Mouse (Mus musculus) regulatory T cell (primary cell): ENCODE measurements around the gene Sf1.

Experiments
- in situ Hi-C: fragments of 300-600 bp; cut with MboI, MseI; formaldehyde crosslinking; loops from one replicate; pipeline ENCODE4 v1.15.1; 2025; ENCODE audit warnings: high pct_unique_total_duplicates

The Sf1 gene

DNA sequence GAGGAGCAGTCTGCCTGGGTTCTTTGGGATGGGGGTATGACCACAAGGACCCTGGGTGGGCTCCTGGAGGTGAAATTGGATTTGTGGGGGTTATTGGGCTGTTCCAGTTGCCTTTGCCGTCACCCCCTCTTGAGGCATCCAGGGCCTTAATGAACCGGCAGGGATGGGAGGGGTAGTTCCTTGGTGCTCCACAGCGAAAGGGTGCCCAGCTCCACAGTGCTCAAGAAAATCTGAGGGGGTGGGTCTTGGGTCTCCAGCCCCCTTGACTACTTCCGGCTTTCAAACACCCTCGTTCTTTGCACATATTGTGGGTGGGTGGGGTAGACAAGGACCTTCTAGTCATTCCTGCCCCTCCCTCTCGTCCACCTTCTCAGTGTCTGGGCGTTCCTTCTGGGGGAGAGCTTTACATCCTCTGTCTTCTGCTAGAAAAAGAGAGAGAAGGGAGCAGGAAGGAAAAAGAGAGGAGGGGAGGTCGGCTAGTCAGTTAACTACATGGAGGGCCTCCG lies 56.4 kb downstream of the Sf1 start:
- in situ Hi-C loops: no loop called here

DNA sequence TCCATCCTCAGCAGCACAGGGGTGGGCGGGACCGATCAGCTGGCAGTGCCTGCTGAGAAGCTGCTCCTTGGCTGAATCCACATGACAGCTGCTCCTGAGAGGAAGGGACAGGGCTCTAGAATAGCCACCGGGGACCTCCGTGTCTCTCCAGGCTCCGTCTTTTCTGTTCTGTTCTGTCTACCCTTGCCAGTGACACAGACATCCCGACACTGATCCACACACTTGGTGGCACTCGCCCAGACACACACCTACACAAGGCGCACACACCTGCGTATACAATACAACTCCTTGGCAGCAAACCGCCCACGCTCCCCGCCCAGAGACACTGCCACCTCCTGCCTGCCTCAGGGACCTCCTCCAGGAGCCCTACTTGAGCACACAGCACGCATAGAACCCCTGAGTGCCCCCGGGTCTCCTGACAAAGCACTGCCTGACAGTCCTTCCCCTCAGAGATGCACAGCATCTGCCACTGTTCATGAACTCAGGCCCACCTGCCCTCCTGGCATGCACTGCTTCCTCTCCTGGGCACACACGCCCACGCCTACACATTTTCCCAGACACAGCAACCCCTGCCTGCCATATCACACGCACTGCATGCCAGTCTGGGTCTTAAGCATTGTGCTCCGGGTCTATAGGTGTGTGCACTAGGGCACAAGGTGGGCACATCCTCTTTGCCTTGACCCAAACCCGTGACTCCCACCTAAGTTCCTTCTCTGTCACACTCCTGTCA lies 57.2 kb downstream of the Sf1 start:
- in situ Hi-C loops: no loop called here

DNA sequence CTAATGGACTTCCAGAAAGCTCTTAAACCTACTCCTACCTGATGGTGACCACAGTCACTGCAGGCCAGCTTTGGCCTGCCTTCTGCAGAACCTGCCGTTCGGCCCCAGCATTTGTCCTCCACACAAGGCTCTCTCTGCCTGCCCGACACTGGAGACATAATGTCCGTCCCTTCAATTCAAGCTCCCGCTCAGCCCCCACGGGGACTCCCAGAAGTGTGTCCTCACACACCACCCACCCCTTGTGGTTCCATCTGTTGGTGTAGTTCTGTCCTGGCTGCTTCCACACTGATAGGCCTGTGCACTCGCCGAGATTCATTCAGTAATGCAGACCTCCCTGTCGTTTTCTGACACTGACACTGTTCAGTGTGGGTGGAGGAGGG lies 57.7 kb downstream of the Sf1 start:
- in situ Hi-C loops: no loop called here

DNA sequence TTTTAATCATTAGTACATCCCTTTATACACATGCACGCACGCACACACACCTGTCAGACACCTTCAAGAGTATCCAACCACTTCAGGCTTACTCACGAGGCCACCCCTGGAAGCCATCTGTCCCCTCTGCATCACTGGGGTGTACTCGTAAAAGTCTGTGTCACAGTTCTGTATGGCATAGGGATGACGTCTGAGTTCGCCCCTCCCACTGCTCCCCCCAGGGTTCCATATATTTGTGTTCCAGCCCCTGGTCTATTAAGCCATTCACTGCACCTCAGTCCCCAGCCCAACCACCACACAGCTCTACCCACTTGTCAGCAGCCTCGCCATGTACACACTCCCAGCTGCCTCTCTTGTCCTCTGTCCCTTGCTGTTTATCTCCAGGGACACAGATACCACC lies 58.5 kb downstream of the Sf1 start:
- in situ Hi-C loops: no loop called here

DNA sequence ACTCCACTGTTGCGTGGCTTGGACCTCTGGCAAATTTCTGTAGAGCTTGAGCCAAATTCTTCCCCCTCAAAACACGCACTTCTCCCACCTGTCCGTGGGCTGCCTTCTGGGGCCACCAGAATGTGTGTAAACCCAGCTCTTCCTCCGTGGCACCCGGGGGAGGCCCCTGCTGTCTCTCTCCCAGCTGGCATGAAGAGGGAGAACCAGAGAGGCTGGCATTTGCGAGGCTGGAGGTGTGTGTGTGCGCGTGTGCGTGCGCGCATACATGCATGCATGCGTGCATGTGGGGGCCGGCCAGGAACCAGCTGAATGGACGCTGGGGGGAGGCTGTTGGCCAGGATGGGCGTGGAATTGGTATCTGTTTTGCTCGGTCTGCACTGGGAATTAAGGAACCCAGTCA lies 59.8 kb downstream of the Sf1 start:
- in situ Hi-C loops: no loop called here

DNA sequence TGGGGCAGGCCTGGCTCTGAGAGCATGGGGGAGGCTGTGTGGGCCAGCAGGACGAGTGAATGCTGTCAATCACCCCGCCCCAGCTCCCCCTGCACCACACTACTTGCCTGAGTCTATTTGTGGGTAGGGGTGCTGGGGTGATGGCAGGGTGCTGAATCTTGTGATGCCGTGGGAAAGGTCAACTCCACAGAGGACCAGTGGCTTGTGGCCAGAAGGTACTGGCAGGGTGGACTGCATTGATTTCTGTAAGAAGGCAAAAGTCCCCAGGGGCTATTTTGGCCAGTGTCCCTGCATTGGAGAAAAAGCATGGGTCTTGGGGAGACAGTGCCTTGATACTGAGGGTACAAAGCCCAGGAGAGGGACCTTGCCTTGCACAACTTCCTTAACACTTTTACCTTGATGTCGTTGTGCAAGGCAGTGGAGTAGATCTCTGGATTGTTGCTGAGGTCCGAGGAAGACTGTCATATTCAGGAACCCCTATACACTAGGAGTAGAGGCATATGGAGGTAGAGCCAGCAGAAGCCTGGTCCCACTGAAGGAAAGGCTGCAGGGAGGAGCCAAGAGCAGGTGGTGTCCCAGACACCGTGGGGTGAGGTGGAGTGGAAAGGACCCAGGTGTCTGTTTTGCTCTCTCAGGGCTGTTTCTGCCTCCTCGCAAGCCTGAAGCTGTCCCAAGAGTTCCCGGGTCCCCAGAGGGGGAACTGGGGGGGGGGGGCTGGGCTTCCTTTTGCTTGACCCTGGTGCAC lies 60.8 kb downstream of the Sf1 start:
- in situ Hi-C loops: no loop called here

DNA sequence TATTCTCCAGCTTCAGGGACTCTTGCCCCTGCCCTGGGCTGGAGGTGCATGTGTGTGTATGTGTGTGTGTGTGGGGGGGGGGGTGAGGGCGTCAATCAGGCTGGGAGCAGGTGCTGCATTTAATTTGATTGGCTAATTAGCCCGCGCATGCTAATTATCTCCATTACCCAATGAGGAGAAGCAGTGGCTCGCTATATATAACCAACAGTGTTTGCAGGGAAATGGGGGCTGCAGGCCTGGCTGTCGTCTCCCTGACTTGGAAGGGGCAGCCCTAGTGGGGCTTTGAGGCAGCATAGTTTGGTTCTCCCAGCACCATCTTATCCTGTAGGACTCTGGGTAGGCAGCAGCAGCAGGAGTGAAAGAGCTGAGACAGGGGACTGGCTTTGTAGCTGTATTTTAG lies 62.1 kb downstream of the Sf1 start:
- in situ Hi-C loops: no loop called here

DNA sequence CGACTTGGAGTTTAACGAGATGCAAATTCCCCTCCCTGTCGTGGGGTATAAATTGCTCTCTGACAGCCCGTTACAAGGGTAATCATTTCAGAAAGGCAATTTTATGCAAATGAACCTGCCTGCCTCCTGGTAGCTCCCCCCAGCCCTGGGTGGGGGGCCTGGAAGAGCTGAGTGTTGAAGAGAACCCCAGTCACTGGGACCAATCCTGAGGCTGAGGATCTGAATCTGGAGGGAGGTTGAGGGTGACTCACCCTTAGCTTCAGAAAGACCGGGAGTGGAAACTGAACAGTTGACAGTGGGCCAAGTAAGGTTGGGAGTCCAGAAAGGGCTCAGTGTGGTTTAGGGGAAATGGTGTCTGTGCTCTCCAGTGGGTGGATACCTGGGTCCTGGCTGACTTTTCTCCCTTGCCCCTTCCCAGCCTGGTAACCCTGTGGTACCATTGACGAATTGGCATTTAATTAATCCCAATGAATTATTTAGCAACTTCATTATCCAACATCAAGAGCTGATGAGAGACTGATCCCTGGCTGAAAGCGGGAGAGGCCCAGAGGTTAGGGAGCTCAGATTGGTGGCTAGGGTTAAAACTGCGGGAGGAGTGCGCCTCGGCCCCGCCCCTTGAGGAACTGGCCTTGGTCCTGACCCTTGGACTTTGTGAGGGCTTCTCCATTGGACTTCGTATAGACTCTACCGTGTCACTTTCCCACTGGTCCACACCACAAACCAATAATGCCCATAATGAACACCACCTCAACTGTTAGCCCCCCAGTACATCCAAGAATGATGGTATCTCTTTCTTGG lies 63.4 kb downstream of the Sf1 start:
- in situ Hi-C loops: no loop called here
